Mouse (Mus musculus): ENCODE measurements around the gene Vmn2r8.

DNA sequence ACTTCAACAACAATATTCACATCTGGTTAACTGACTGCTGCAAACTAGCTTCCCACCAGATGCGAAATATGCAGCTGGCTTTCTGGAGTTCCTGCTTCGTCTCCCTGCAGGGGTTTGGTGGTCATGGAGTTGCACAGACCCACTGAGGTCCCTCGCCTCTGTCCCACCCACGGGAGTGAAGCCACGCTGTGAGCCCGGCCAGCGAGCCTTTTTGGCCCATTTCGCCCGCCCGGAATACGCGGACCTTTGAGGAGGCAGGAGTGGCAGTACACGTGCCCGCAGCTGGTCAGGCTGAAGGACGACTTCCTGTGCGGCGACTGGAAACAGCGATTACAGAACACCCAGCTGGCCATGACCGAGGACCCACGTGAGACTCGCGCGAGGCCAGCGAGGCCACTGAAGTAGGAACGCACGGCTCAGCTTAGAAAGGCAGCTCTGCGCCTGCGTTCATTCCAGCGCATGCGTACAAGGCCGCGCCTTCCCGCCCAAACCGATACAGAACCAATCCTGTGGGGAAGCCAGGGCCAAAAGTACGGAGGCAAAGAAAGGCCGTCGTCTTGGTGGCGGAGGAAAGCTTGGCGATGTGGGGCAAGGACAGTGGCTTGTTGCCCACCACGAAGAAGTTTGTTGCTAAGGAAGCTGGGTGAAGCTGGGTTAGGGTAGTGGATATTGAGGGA, 33.9 kb downstream of the Vmn2r8 start, which contains the start of gene Rnf212:
- TF ChIP-seq POLR2A (IDR thresholded peaks at IDR 0.05; ENCODE audit: borderline replicate concordance, extremely low read depth, insufficient read depth, insufficient read length, poor library complexity, severe bottlenecking) (no peak), CTCF (IDR thresholded peaks at IDR 0.05; ENCODE audit: borderline replicate concordance, extremely low read depth, insufficient read depth, insufficient read length) (no peak)
